Mouse (Mus musculus) naive thymus-derived CD4-positive, alpha-beta T cell, adult 2 months (primary cell): Measurements from ENCODE around the gene Chrm4.
A peak's percentile ranks its signal among the peaks of the same experiment; 100 is the strongest.

Experiments used
- DNase-seq: peaks from one replicate; pipeline ENCODE4 v3.0.0-alpha.2; 2011; ENCODE audit warnings: low read depth

Chrm4 gene

GRCm38 (mm10) chr2:91963443-91963932, 36.4 kb downstream of the Chrm4 start:
- DNase-seq, result peak; percentile 96

- no peak for DNase-seq
These were observed 37.7 kb downstream of the Chrm4 start for GRCm38 (mm10) chr2:91964610-91965204.

GRCm38 (mm10) chr2:91965417-91965816, 38.4 kb downstream of the Chrm4 start:
- DNase-seq, result no peak

- no peak for DNase-seq
These were observed 39.3 kb downstream of the Chrm4 start for GRCm38 (mm10) chr2:91966367-91966766.

GRCm38 (mm10) chr2:91967962-91968361, 40.9 kb downstream of the Chrm4 start:
- DNase-seq, result no peak

GRCm38 (mm10) chr2:91971231-91972097, 44.4 kb downstream of the Chrm4 start:
- DNase-seq, result no peak

GRCm38 (mm10) chr2:91972121-91972566, 45.1 kb downstream of the Chrm4 start:
- peak; percentile 74 for DNase-seq

- DNase-seq, result no peak
These were observed 46.5 kb downstream of the Chrm4 start for GRCm38 (mm10) chr2:91973416-91974135.

GRCm38 (mm10) chr2:91975581-91976541, 48.8 kb downstream of the Chrm4 start, which contains the start of gene Dgkz:
Gene Dgkz (minus strand): TSS chr2:91975864.
- peak; percentile 82 for DNase-seq

- DNase-seq, result peak; percentile 43
These were observed 50.9 kb downstream of the Chrm4 start for GRCm38 (mm10) chr2:91977960-91978359.
